Mouse (Mus musculus) kidney, postnatal 36 days (tissue): ENCODE data around the gene Ctss.

Source experiments
- DNase-seq, 2 experiments: peaks; one replicate each; pipeline ENCODE4 v3.0.0; 2021 to 2022; ENCODE audit warnings: mixed read lengths in 2 of 2

Ctss gene

GRCm38 (mm10) chr3:95526622-95527211, at the start of gene Ctss:
Gene Ctss, plus strand, starts transcription at chr3:95526786.
- DNase-seq, result no peak

GRCm38 (mm10) chr3:95478966-95479365, 47.6 kb upstream of the Ctss start:
- DNase-seq, result no peak

DNA sequence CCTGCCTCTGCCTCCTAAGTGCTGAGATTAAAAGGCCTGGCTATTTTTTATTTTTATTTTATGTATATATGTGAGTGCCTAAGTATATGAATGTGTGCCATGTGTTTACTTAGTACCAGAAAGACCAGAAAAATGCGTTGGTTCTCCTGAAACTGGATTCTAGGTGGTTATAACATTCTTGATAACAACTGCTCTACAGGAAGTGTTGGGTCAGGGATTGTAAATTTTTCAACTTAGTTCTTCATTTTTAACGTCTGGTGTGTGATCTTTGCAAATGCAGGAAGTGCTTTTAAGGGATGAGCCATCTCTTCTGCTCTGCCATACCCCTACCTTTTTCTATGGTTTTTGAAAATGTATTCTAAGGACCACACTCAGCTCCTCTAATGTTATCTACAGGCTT, 40.2 kb upstream of the Ctss start:
- no peak for DNase-seq

DNA sequence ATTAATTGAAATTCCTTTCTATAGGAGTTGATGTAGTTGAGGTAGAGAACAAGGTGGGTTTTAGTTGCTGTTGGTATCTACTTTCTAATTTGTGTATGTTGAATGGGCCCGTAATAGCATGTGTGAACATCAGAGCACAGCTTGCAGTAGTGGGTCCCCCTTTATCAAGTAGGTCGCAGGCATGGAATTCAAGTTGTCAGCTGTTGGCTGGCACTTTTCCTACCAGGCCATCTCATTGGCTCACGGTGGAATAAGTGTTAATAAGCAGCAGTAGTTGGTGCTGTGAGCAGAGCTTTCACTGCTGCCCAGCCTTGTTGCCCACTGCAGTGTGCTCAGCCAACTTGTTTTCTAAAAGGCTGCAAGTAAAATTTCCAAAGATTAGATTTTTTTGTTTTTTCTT, 37.9 kb upstream of the Ctss start:
- no peak for DNase-seq

GRCm38 (mm10) chr3:95490238-95490637, 36.3 kb upstream of the Ctss start:
- DNase-seq, result no peak

GRCm38 (mm10) chr3:95494342-95494741, 32.2 kb upstream of the Ctss start:
- DNase-seq, result peak; percentile 26 to 77

DNA sequence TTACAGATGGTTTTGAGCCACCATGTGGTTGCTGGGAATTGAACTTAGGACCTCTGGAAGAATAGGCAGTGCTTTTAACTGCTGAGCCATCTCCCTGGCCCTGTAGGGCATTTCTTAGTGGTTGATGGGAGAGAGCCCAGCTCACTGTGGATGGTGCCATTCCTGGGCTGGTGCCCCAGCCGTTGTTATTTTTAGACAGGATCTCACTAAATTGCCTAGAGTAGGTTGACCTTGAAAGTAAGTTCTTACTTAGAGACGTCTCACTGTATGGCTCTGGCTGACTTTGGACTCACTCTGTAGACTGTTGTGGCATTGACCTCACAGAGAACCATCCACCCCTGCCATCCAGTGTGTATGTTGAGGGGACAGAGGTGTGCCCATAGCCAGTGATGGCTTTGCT, 28.4 kb upstream of the Ctss start:
- DNase-seq, result no peak

DNA sequence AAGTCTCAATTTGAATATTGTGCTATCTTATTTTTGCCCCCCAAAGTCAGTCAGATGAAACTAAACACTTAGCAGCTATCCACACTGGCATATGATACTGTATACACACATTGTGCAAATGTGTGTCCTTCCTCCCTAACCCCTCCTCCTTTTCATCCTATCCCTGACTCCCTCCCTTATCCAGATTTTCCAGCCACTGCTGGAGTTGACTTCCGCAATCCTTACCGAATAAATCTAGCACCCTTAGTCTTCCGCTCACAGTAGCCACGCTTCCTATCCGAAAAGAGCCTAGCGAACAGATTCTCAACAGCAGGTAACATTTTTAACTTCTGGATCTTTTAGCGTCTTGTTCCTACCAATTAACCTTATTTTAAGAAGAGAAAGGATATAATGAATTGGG, 27.6 kb upstream of the Ctss start, which contains the start of gene Ctsk:
Ctsk (plus strand) TSS at position 233 of the 400 bp plus-strand sequence.
- no peak for DNase-seq

DNA sequence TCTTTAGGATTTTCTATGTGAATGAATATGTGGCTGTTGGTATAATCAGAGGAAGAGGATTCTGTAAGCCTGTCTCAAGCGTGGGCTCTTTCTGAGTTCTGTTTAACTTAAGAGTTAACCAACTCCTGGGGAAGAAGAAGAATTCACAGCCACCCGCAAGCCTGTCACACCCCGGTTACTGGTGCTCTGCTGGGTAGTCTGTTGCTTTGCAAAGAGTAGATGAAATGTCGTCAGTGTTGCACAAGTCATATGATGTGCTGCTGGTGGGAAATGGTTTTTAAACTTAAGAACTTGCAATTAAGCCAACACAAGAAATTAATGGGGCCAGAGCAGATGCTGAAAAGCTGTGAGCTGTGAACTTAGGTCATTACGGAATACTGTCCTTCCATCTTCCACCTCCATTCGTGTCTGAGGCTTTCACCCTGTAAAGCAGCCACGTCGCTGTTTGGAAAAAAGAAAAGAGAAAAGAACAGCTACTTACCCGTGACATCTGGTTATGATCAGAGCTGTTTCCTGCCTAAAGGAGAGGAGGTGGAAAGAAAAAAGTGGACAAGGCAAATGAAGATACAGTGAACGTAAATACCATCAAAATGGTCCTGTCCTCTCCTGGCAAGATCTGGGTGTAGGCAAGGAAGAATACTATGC, 27.0 kb upstream of the Ctss start:
- DNase-seq, result no peak

DNA sequence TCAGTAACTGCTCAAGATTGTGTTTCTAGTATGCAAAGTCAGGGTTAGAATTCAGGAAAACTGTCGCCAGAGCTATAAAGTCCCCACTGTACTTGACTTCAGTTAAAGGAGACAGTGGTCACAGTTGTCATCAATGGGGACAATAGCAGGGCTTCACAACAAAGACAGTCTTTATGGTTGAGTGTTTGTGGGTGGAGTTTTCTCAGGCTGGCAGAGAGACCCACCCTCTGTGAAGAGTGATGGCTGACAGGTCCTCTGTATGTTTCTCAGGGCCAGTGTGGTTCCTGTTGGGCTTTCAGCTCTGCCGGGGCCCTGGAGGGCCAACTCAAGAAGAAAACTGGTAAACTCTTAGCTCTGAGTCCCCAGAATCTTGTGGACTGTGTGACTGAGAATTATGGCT, 24.3 kb upstream of the Ctss start:
- no peak for DNase-seq

GRCm38 (mm10) chr3:95509348-95509747, 17.2 kb upstream of the Ctss start:
- no peak for DNase-seq

- no peak for DNase-seq
Measured at GRCm38 (mm10) chr3:95511611-95512180, 14.9 kb upstream of the Ctss start.

GRCm38 (mm10) chr3:95516614-95517041, 10.0 kb upstream of the Ctss start:
- no peak for DNase-seq

DNA sequence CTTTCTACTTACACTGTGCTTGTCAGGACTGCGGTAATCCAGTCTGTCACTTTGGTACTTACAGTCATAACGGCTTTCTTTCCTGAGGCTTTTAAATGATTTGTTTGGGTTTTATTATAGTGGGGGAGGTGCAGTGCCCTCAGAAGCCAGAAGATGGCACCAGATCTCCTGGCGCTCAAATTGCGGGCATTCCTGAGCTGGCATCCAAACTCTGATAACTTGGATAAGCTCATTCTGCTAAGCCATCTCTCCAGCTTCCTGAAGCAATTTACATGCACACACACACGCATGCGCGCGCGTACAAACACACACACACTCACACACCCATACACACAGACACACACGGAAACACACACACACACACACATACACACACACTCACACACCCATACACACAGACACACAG, 9.1 kb upstream of the Ctss start:
- peak; percentile 63 to 83 for DNase-seq

DNA sequence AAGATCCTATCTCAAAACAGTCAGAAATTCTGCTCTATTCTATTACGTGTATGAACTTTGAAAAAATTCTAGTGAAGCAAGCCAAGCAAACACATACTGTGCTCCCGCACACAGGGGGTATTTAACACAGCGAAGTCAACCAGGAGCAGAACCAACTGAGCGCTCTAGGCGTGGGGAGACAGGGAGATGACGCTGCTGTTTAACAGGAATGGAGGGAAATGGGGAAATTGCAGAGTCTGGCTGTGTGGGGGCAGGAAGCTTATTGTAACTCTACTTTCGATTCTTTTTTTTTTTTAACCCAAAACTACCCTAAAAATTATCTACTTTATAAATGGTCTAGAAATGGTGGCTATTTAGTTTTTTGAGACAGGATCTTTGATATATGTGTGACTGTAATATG, 7.7 kb upstream of the Ctss start:
- no peak for DNase-seq

DNA sequence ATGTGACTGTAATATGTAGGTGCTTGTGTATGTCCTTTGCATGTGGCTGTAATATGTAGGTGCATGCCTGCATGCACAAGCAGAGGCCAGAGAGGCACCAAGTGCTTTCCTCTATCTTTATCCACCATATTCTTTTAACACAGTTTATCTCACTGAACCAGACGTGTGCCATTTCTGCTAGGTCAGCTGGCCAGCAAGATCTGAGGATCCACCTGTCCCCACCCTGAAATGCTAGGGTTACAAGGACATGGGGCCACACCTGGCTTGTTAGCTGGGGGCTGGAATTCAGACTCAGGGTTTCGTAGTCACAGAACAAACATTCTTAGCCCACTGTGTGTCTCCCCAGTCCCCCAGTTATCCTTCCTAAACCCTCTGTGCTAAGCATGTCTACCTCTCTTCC, 7.3 kb upstream of the Ctss start:
- no peak for DNase-seq

DNA sequence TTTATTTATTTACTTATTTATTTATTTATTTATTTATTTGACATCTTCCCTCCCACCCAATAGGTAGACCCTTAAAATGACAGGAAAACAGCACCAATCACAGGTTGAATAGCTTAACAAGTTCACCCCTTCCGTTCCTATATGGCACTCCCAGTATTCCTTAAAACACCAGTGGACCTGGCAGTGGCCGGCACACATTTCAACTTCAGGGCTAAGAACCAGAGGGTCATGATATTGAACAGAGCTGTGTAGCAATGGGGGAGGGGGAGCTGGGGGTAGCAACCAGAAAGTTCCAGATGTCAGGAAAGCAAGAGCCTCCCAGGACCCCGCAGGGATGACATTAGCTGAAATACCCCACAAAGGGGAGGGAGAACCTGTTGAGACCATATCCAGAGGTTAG, 6.5 kb upstream of the Ctss start:
- no peak for DNase-seq

DNA sequence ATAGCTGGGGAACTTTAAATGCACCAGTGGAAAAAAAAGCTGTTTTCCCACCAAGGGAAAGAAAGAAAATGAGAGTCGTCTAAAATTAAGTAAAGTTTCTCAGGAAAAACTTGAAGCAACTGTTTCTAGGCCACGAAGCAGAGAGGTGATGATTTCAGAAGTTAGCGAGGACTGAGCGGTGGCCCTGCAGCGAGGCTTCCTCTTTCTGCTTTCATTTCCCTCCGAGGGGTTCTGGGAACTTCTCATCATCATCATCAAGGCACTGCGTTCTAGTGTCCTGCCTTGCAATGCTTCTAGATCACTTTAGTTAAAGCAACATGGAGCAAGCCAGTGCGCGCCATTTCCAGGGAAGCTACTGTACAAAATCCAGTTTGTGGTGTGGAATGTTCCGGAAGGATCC, 5.4 kb upstream of the Ctss start:
- no peak for DNase-seq

DNA sequence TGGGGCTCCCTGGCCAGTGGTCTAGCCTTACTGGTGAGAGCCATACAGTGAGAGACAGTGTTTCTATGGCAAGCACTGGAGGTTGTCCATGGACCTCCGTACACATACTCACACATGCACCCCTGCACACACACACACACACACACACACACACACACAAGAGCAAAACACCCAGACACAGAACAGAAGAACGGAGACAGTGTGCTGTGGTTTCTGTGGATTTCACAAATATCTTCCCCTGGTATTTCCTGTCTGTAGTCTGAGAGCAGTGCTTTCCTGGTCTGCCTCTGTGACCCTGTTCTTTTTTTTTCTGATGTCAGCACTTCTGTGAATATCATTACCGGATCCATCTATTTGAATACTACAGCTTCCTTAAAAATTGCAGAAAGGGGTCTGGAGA, 2.9 kb upstream of the Ctss start:
- peak; percentile 23 to 27 for DNase-seq

DNA sequence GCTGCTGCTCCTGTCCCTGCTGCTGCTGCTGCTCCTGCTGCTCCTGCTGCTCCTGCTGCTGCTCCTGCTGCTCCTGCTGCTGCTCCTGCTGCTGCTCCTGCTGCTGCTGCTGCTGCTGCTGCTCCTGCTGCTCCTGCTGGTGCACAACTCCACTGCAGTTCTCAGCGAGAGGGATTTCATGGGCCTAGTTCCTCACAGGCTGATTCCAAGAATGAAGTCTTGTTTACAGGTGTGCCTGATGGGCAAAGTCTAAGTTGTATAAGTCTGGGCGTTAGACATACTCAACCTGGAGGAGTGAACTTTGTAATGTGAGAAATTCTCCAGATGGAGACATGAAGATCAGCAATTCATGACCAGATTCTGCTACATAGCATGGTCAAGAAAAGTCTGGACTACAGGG, 1.9 kb upstream of the Ctss start:
- DNase-seq, result peak; percentile 31 to 34

DNA sequence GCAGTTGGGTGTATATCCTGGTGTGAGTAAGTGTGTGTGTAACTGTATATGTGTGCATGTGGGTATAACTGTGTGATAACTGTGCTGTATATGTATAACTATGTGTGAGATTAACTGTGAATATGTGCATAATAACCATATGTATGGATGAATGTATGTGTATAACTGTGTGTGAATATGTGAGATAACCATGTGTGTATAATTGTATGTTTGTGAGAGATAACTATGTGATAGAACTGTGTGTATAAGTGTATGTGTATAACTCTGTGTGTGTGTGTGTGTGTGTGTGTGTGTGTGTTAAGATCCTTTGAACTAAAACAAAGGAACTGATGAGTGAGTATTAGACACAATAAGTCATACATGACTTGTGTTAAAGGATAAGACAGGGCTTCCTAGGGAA, 475 bp upstream of the Ctss start:
- no peak for DNase-seq

DNA sequence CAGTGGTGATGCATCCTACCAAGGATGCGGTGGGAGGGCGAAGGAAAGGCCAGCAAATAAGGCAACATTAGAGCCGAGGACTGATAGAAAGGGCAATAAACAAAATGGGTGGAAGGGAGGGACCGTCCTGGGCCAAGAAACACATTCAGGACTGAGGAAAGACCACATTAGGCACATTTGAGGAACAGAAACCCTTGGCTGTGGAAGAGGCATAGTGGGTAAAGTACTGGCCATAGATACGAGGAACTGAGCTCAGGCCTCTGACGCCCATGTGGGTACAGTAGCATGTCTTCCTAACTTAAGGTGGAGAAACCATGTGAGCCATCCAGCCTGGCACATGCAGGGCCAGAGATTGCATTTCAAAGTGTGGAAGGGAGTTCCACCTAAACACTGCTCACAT, 3.2 kb downstream of the Ctss start:
- DNase-seq, result no peak

- no peak for DNase-seq
Measured at GRCm38 (mm10) chr3:95531025-95531424, 4.4 kb downstream of the Ctss start.

DNA sequence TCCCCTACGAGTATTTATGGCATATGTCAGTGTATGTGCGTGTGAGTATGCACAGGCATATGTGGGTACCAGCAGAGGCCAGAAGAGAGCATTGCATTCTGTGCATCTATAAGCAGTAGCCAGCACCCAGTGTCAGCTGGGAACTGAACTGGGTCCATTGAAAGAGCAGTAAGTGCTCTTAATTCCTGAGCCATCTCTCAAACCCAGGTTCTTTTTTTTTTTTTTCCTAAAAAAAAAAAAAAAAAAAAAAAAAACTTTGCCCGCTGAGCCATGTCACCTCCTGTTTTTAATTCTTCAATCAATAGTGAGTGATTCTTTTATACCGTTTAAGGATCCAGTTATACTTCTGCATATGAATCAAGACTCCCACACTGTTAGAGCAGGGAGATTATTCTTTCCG, 6.8 kb downstream of the Ctss start:
- no peak for DNase-seq

DNA sequence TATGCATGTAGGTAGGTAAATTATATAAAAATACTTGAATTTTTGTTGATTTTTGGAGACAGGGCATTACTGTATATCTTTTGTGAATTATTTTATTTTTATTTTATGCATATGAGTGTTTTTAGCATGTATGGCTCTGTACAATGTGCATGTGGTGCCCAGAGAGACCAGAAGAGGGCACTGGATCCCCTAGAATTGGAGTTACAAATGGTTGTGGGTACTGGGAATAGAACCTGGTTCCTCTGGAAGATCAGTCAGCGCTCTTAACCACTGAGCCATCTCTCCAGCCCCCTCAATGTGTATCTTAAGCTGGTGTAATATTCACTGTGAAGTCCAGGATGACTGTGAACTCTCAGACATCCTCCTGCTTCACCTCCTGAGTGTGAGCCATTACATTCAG, 8.3 kb downstream of the Ctss start:
- DNase-seq, result no peak
